Mouse (Mus musculus) layer of hippocampus, postnatal 14 days (tissue): ENCODE measurements at regions not wholly inside any gene's neighbourhood (a gene's known extent, or its start where the extent isn't known, plus 50 kb on each side); places are given as distances from the start of the nearest gene placed in this dataset.

Source experiments
- DNase-seq, 2 experiments: peaks; one replicate each; pipeline ENCODE4 v3.0.0; 2021 to 2022; ENCODE audit warnings: low spot score in 2 of 2, mixed read lengths in 1 of 2

- DNase-seq, result no peak
Measured at GRCm38 (mm10) chr12:31130434-31130833, 56.8 kb downstream of the Fam110c start.

GRCm38 (mm10) chr12:31134465-31134992 lies 60.9 kb downstream of the Fam110c start:
- DNase-seq, result no peak

GRCm38 (mm10) chr12:31136364-31136763 lies 62.7 kb downstream of the Fam110c start:
- DNase-seq, result no peak

GRCm38 (mm10) chr12:31136911-31137310 lies 63.2 kb downstream of the Fam110c start:
- DNase-seq, result no peak

- DNase-seq, result no peak
Measured at GRCm38 (mm10) chr12:31137431-31137830, 63.8 kb downstream of the Fam110c start.

- DNase-seq, result no peak
Measured at GRCm38 (mm10) chr12:31139853-31140252, 66.2 kb downstream of the Fam110c start.

- no peak for DNase-seq
Measured at GRCm38 (mm10) chr12:31143266-31143665, 69.6 kb downstream of the Fam110c start.

GRCm38 (mm10) chr12:31145032-31145781 lies 71.5 kb downstream of the Fam110c start:
- no peak for DNase-seq

GRCm38 (mm10) chr12:31148417-31149356 lies 75.0 kb downstream of the Fam110c start:
- DNase-seq, result no peak

- DNase-seq, result no peak
Measured at GRCm38 (mm10) chr12:31153720-31154119, 80.1 kb downstream of the Fam110c start.

- no peak for DNase-seq
Measured at GRCm38 (mm10) chr12:31154608-31155011, 80.9 kb downstream of the Fam110c start.

GRCm38 (mm10) chr12:31156154-31156720 lies 82.6 kb downstream of the Fam110c start:
- DNase-seq, result no peak

- DNase-seq, result no peak
Measured at GRCm38 (mm10) chr12:31157453-31157852, 83.1 kb upstream of the Gm6993 start.

- no peak for DNase-seq
Measured at GRCm38 (mm10) chr12:31157890-31158289, 82.7 kb upstream of the Gm6993 start.

- DNase-seq, result no peak
Measured at GRCm38 (mm10) chr12:31158885-31159284, 81.7 kb upstream of the Gm6993 start.

GRCm38 (mm10) chr12:31159378-31159777 lies 81.2 kb upstream of the Gm6993 start:
- DNase-seq, result no peak

- DNase-seq, result peak; percentile 31 to 62
Measured at GRCm38 (mm10) chr12:31168221-31168890, 72.2 kb upstream of the Gm6993 start.

GRCm38 (mm10) chr12:31170111-31170510 lies 70.5 kb upstream of the Gm6993 start:
- no peak for DNase-seq

- peak; percentile 35 to 67 for DNase-seq
Measured at GRCm38 (mm10) chr12:31170546-31171160, 69.9 kb upstream of the Gm6993 start.

- no peak for DNase-seq
Measured at GRCm38 (mm10) chr12:31171992-31172391, 68.6 kb upstream of the Gm6993 start.
